Mouse (Mus musculus) CD4-positive, CD25-positive, alpha-beta regulatory T cell, adult 4 months (primary cell): ENCODE measurements around the gene Ugt1a7c. TPM values are rescaled to one million over a fixed set of nuclear protein-coding genes. Genes with fewer than 3 reads are reported as not detected.
A peak's percentile ranks its signal among the peaks of the same experiment; 100 is the strongest.
"Not testable (repeated sequence)": the region's sequence is repeated elsewhere in the genome, so short reads cannot be mapped to it uniquely, and the experiment has no call there.

ENCODE experiments used
- ATAC-seq: one replicate; pipeline ENCODE4 v1.8.0; 2017
- polyA plus RNA-seq, 2 experiments: library from polyadenylated mRNA; unstranded; fragments of 100-300 nt; shearing (Covaris generic); gene quantifications; one replicate each; pipeline ENCODE4 v1.2.1; 2017

The Ugt1a7c gene
- polyA plus RNA-seq, 2 experiments from 2014 or later = 0.56 to 1.2 TPM

DNA sequence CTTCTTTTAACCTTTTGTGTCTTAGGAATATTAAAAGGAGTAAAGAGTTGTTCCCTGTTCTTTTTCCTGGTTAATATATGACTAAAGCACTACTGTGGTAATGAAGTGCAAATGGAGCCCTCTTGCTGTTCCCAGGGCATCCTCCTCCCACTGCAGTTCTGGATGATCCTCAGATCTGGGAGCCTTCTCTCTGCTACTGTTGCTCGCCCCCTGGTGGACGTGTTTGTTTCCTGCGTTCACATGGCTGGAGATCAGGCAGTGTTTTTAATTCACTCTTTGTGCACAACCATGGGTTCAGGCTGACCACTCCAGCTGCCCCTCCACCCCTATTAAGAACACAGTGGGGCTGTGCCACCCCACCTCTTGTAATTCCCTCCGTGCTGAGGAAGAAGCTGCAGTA, 25.7 kb downstream of the Ugt1a7c start:
- not testable (repeated sequence) for ATAC-seq

DNA sequence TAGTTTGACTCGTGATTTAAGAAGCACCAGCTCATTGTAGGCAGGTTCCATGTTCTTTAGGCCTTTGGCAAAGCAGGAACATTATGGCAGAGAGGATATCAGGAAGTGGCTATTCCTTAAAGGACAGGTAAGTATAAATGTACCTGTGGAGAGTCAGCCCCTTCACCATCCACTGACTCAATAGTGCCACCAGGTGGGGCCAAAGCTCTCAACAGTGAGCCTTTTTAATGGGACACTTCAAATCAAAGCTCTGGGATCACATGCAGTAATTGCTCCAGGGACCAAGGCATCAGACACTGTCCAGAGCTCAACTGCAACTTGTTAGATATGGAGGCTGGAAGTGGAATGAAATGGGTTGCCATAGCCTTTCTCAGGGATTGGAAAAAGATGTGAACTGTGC, 26.7 kb downstream of the Ugt1a7c start:
- not testable (repeated sequence) for ATAC-seq

DNA sequence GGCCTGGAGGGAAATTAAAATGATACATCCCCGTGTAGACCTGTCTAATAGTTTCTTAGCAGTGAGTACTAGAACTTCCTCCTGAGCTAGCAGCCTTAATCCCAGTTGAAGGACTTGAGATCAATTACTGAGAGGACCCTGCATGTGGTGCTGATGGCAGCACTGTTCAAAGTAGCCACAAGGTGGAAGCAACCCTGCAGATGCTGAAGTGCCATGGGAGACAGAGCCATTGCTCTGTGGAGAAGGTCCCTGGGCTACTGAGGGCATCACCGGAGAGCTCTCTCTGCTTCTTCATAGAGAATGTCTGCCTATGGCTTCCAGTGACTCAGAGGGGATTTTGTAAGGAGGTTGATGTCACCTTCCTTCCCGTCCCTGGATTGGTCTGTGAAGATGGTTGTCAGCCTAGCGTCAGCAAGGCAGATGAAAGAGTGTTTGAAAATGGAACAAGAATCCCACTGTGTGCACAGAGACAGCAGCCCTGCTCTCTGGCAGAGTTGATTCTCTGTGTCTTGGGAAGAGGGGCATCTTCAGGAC, 31.0 kb downstream of the Ugt1a7c start:
- not testable (repeated sequence) for ATAC-seq

DNA sequence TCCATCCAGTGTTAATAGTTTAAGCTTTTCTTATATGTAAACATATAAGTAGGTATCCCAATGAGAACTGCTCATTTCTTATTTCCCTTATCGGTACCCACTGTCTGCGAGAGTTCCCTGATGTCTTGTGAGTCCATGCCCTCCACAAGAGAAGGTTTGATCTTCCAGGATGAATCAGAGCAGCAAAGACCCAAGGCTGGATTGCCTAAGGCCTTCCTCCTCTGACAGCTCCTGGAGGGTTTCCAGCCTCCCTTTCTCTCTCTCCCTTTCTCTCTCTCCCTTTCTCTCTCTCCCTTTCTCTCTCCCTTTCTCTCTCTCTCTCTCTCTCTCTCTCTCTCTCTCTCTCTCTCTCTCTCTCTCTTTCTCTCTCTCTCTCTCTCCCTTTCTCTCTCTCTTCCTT, 34.2 kb downstream of the Ugt1a7c start:
- ATAC-seq = not testable (repeated sequence)

DNA sequence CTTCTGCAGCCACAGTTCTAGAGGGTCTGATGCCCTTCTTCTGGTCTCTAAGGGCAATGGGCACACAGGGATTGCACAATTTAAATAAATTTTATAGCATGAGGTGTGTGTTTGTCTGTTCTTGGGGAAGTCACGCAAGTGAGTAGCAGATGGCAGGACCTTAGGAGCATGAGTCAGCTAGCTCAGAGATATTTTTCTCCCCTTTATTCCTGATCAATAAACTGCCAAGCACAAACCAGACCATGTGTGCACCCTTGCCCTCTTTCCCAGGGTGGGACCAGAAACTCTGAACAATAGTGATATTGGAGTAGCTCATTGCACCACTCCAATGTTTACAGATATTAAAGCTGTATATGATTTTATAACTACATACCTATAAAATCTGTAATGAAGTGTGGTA, 35.4 kb downstream of the Ugt1a7c start:
- ATAC-seq = not testable (repeated sequence)

DNA sequence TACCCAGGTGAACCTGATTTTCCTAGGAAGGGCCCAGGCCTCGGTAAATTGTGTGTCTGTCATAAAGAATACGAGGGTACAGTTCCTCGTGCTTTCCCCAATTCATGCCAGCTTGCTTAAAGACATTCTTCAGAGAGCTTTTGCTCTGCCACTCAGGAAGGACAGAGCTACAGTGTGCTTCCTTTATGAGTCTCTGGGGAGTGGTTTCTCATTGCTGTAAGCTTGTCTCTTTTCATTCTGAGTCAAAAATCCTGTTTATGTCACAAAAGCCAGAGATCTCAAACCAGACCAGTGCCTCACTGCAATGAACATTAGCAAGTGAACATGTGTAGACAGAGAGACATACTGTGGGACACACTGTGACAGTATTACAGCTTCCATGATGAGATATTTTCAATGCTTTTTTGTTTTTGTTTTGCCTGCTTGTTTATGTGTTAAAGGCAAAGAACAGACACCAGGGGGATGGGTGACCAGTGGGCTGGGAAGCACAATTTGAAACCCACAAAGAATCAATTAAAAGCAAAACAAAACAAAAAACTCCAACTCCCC, 39.1 kb downstream of the Ugt1a7c start:
- peak; percentile 29 for ATAC-seq

DNA sequence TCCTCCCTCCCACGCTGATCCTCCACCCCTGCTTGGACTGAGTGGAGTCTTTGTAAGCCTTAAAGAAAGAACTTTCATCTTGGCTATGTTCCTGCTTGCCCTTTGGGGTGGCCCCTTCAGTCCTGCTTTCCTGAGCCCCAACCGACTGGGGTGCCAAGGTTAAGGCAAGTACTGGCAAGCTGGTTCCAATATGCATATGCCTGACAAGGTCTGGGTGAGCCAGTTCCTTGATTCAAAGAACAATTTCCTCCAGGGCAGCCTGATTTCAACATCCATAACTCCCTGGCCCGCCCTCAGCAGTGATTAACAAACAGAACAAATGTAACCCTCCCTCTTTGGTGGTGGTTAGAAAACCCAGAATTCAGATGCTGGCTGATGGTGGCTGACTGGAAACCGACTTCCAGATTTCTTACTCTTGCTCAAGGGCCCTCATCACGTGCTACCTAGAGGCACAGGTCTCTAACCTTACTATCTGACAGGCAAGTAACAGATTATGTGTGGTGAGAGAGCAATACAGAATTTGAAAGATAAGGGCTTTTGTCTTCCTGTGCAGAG, 39.7 kb downstream of the Ugt1a7c start, which contains the start of gene Ugt1a6a:
TSS of gene Ugt1a6a (plus strand) at position 353 of the 555 bp plus-strand sequence.
- ATAC-seq = not testable (repeated sequence)

DNA sequence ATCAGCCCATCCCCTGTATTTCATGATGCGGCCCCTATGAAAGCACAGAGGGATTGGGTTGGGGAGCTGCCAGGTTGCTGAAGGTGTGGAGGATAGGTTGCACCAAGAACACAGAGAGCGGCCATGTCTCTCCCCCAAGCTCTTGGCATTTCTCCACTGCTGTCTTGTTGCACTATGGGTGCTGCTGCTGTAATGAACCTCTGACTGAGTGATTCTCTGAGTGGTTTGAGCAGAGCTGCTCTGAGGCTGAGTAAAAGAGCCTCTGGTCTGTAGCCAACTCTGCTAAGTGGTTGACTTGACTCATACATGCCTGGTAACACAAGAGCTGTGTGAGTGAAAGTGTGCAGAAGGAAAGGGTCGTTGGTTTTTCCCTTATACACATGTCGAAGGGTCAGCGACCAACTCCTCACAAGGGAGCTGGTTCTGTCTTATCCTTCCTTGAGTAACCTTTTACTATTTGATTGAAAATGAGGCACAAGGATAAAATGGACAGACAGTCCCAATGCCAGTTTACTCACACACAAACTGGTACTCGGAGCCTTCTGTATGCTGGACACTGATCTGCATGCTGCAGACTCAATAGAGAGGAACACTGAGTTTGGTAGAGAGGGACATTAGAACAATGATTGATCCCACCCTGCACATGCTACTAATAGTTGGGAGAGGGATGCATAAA, 40.5 kb downstream of the Ugt1a7c start:
- ATAC-seq = not testable (repeated sequence)

DNA sequence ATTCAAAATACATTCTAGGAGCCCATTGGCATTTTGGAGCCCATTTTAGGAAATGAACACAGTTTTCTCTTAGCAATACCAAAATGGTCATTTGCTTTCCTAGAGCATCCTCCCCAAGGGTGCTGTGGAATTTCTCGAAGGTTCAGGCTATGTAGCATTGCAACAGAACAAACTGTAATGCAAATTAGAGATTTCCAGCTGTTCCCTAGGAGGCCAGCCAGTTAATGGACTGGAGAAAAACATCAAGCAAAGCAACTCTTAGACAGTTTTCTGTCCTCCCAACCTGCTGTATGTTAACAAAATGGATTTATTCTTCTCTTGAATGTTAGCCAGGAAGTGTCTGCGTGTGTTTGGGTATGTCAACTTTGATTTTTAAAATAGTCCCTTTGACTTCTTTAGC, 41.8 kb downstream of the Ugt1a7c start:
- no peak for ATAC-seq

DNA sequence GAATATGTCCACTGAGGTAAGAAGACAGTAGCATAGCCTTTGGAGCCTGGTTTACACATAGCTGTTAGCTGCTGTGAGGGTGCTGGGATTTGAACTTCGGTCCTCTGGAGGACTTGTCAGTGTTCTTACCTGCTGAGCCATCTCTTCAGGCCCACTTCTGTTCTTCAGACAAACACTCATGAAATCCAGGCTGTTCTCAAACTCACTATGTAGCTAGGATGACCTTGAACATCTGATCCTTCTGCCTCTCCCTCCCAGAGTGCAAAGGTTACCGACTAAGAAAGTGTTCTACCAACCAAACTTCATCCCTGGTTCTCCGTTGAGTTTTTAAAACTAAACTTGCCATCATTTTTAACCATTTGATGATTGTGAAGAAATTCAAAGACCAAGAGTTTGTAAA, 42.4 kb downstream of the Ugt1a7c start:
- no peak for ATAC-seq

DNA sequence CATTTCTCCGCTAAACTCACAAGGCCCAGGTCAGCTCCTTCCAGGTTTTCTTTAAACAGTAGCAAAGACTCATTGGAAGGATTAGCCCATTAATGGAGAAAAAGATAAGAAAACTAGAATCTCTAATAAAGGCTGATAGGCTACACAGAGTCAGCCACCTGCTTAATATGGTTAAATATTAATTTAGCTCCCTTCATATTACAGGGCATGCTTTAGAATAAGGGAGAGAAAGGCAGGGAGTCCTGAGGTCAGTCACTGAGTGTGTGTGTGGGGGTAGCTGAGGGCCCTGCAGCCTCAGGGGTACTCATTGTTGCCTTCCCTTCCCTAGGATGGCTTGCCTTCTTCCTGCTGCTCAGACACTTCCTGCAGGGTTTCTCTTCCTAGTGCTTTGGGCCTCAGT, 43.3 kb downstream of the Ugt1a7c start:
- ATAC-seq = no peak

DNA sequence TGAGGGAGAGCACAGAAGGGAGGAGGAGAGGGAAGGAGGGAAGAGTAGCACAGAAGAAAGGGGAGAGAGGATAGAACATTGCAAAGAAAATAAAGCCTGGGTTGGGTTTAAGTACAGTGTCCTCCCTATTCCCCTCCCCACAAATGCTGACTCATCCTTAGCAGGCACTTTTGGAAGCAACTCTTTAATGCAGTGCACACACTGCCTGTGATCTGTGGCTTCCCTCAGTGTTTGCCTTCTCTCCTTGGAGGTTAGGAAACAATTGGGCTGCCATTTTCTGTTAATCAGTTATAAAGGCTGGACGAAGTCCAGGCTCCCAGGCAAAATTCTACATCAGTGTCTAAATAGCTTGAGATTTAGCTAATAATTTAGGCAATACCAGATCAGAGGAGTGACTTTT, 45.6 kb downstream of the Ugt1a7c start:
- ATAC-seq = not testable (repeated sequence)

DNA sequence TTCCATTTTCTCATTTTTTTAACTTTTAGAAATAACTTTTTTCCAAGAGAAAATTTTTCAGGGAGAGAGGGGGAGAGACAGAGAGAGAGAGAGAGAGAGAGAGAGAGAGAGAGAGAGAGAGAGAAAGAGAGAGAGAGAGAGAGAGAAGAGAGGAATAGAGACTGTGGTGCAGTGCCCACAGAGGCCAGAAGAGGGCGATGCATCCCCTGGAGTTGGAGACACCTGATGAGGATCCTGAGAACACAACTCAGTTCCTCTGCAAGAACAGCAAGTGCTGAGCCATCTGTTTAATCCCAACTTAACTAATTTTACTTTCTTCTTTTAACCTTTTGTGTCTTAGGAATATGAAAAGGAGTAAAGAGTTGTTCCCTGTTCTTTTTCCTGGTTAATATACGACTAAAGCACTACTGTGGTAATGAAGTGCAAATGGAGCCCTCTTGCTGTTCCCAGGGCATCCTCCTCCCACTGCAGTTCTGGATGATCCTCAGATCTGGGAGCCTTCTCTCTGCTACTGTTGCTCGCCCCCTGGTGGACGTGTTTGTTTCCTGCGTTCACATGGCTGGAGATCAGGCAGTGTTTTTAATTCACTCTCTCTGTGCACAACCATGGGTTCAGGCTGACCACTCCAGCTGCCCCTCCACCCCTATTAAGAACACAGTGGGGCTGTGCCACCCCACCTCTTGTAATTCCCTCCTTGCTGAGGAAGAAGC, 49.3 kb downstream of the Ugt1a7c start:
- not testable (repeated sequence) for ATAC-seq

DNA sequence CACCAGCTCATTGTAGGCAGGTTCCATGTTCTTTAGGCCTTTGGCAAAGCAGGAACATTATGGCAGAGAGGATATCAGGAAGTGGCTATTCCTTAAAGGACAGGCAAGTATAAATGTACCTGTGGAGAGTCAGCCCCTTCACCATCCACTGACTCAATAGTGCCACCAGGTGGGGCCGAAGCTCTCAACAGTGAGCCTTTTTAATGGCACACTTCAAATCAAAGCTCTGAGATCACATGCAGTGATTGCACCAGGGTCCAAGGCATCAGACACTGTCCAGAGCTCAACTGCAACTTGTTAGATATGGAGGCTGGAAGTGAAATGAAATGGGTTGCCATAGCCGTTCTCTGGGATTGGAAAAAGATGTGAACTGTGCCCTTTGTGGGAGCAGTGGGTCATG, 50.4 kb downstream of the Ugt1a7c start:
- not testable (repeated sequence) for ATAC-seq

DNA sequence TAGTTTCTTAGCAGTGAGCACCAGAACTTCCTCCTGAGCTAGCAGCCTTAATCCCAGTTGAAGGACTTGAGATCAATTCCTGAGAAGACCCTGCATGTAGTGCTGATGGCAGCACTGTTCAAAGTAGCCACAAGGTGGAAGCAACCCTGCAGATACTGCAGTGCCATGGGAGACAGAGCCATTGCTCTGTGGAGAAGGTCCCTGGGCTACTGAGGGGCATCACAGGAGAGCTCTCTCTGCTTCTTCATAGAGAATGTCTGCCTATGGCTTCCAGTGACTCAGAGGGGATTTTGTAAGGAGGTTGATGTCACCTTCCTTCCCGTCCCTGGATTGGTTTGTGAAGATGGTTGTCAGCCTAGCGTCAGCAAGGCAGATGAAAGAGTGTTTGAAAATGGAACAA, 55.3 kb downstream of the Ugt1a7c start:
- ATAC-seq = not testable (repeated sequence)

DNA sequence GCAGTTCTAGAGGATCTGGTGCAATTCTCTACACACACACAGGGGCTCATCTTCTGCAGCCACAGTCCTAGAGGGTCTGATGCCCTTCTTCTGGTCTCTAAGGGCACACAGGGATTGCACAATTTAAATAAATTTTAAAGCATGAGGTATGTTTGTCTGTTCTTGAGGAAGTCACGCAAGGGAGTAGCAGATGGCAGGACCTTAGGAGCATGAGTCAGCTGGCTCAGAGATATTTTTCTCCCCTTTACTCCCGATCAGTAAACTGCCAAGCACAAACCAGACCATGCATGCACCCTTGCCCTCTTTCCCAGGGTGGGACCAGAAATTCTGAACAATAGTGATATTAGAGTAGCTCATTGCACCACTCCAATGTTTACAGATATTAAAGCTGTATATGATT, 63.6 kb downstream of the Ugt1a7c start:
- no peak for ATAC-seq

DNA sequence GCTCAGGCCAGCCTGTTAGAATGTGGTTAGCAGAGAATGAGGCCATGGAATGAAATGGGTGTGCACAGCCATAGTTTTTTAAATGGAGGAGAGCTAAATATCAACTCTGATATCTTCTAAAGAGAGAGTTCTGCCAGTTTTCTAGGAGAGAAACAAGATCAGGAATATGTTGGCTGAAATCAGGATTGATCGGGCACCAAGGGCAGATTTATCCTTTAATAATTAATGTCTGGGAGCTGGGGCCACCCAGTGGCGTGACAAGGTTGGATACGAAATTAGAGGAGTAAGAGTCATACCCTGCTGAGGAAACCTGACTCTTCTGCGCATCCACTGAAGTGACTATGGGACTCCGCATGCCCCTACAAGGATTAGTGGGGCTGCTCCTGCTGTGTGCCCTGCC, 70.8 kb downstream of the Ugt1a7c start, which contains the start of gene Ugt1a5:
TSS of gene Ugt1a5 (plus strand) at position 302 of the 400 bp plus-strand sequence.
- no peak for ATAC-seq

DNA sequence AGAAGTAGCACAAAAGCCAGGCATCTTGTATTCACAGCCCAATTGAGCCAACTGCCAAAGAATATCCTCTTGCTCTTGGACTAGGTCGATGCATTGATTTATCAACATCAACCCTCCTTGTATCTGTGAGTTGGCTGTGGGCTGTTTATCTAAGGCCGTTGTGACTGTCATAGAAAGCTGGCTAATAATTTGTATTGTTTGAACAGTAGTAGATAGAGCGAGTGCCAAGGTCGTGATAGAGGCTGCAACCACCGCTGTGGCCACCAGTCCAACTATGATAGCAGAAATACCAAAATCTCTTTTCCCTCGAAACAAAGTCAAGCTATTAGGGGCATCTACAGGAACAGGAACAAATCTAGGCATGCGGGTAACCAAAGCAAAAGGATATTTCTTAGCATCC, 77.3 kb downstream of the Ugt1a7c start:
- ATAC-seq = not testable (repeated sequence)

DNA sequence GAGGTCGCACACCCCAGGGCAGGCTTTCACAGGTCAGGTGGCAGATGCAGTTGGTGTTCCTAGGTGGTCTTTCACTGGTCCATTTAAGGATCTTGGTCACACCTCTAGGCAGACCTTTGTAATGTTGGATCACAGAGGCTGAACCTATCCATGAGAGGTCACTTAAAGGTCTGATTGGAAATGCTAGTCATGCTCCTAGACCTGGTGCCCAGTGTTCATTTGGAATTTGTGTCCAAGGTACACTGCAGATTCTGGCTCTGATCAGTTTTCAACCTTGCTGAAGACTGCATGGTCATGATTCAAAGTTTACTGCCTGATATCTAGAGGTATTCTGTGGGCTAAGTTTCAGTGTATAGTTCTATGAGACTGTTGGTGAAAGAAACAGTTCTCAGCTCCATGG, 84.8 kb downstream of the Ugt1a7c start:
- ATAC-seq = no peak

DNA sequence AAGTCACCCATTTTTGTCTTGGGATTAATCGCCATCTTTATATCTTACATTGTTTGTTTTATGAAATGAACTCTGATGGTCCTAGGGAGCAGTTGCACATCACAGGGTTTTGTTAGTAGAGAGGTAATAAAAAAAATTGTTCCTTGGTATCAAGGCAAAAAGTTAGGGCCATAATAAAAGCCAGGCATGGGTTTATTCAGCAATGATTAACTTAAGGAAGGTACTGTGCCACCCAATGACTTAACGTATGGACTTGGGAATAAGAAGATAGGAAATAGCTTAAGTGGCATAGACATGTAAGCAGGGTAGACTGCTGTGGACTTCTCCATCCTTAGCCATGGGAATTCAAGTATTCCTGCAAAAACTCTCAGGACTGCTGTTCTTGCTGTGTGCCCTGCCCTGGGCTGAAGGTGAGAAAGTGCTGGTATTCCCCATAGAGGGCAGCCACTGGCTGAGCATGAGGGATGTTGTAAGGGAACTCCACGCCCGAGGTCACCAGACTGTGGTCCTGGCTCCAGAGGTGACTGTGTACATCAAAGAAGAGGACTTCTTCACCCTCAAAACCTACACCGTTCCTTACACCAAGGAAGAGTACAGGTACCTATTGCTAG, 91.6 kb downstream of the Ugt1a7c start:
- no peak for ATAC-seq

DNA sequence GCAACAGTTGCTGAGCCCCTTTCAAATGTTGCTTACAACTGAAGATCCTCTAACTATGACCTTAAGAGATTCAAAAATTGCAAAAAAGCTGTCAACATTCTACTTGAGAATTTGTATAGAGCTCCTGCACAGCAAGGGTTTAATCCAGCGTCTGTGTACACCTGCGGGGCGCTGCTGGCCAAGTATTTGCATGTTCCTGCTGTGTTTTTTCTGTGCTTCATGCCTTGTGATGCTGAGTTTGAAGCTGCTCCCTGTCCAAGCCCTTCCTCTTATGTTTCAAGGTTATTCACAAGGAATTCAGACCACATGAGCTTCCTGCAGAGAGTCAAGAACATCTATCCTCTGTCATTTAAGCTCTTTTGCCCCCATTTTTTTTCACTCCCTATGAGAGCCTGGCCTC, 97.3 kb downstream of the Ugt1a7c start:
- no peak for ATAC-seq

DNA sequence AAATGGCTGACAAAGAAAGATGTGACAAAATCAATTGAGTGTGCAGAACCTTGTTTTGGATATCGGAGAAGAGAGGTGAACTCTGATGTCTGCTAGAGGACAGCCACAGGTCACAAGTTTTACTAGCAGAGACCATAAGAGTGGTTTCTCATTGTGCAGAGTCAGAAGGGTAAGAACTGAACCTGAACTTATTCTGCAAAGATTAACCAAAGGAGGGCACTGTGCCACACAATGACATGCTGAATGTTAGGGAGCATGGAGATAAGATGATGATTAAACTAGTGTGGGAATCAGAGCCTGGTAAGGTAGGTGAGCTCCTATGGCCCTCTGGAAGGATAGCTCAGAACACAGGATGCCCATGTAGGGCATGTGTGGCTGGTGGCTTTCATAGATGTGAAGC, 100.8 kb downstream of the Ugt1a7c start:
- ATAC-seq = no peak

DNA sequence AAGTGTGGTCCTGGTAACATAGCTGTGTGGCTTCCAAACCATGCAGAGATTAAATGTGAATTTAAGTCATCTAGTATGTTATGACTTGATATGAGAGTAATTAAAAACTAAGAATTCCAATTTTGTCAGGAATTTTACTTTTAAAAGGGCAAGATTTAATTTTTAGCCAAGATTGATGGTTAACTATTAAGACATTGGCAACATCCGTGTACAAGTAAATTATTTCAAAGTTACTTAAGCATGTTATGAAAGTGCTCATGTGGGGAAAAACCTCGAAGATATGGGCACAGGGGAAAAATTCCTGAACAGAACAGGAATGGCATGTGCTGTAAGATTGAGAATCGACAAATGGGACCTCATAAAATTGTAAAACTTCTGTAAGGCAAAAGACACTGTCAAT, 102.6 kb downstream of the Ugt1a7c start:
- no peak for ATAC-seq
